Mouse (Mus musculus) mouse trophoblast stem cell (cell line): ENCODE results near the gene Dst.

ENCODE experiments used
- in situ Hi-C, 2 experiments: fragments of 300-500 bp; cut with MseI, MboI; formaldehyde crosslinking; loops; 2 replicates in 1 of 2; 3 replicates in 1 of 2; pipeline ENCODE4 v1.15.1; 2025

Gene Dst

GRCm38 (mm10) chr1:34023154-34023553, 115.1 kb downstream of the Dst start:
- in situ Hi-C loops = no loop called here

- in situ Hi-C loops = no loop called here
These were observed 117.9 kb downstream of the Dst start for GRCm38 (mm10) chr1:34025879-34026278.

DNA sequence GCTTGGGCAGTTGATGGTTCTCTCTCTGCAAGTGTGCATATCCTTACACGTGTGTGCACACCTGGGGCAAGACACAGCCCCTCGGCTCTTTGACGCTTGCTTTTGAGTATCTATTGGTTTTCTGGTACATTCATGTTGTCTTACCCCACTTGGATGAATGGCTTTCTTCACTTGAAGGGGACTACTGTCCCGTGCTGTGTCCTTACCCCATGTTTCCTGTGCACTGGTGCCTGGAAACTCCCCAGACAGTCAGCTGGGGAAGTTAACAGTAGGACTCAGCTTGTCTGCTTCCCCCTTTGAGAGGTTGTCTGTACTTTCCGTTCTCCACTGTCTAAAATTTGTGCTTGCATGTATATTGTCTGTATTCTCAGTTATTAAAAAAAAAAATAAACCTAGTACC, 120.7 kb downstream of the Dst start:
- in situ Hi-C loops = no loop called here

GRCm38 (mm10) chr1:34030330-34031021, 122.5 kb downstream of the Dst start:
- in situ Hi-C loops = no loop called here

- in situ Hi-C loops = no loop called here
These were observed 125.0 kb downstream of the Dst start for GRCm38 (mm10) chr1:34033052-34033451.

GRCm38 (mm10) chr1:34033478-34033877, 125.5 kb downstream of the Dst start:
- in situ Hi-C loops = no loop called here

GRCm38 (mm10) chr1:34033958-34034357, 125.9 kb downstream of the Dst start:
- in situ Hi-C loops = no loop called here

DNA sequence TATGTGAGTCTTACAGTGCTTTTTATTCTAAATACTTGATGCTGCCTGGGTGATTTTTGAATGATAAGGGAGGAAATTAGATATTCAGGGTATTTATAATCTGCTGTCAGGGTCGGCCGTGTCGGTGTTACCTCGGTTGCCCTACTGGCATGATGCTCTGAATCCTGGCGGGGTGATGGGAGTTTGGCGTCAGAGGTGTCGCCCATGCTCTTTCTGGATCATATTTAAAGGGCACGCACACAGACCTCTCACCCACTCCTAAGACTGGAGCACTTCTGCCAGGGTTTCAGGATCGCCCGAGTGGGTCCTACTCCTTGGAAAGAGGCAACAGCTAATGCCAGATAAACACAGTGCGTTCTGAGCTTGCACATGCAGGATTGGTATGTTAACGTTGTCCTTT, 128.1 kb downstream of the Dst start:
- in situ Hi-C loops = no loop called here

GRCm38 (mm10) chr1:34038571-34038970, 130.5 kb downstream of the Dst start:
- in situ Hi-C loops = no loop called here

GRCm38 (mm10) chr1:34040049-34040448, 132.0 kb downstream of the Dst start:
- in situ Hi-C loops = no loop called here

DNA sequence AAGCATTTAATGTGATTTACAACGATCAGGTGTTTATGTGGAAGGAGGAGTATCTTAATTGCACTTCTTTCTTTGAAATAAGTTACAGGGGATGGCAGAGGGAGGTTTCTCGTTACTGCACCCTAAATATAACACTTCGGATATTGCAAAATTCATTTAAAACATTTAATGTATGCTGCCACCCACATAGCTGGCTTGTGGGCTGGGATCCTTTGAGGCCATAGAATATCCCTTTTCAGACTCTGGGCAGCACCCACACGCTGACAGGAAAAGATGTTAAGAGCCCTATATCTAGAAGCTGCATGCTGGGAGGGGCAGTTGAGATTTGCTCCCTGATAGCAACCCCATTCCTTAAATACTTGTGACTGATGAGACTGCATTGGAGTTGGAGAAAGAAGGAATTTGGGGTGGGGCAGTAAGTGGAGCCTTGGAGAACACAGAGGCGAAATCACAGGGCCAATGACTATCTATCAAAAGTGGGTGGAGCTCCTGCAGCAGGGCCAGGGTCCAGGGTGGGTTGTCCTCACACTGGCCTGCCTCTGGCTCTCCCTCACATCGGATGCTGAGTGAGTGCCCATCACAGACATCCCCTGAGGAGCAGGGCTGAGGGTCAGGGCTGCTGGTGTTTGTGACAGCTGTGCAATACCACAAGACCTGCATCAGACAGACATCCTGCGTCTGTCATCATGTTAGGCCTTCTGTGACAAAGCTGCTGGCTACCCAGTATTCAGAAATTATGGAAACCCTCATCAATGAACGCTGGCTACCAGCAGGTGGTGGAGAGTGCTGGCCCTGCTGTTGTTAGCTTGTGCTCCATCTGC, 133.1 kb downstream of the Dst start:
- in situ Hi-C loops = no loop called here

DNA sequence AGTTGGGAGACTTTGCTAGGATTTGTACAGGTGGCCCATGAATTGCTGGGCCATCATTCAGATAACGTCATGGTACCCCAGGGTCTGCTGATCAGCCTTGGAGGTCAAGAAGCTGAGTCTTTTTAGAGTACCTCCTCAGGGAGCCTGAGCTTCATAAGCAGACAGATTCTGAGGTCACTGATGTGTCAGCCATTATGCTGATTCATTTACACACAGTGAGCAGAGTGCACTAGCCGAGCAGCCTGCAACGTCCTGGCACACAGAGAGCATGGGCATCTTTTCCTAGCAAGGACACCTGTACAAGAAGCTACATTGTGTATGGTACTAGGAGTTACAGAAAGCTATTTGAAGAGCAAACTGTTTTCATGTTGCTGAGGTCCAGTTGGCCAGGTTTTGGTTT, 134.3 kb downstream of the Dst start:
- in situ Hi-C loops = no loop called here

DNA sequence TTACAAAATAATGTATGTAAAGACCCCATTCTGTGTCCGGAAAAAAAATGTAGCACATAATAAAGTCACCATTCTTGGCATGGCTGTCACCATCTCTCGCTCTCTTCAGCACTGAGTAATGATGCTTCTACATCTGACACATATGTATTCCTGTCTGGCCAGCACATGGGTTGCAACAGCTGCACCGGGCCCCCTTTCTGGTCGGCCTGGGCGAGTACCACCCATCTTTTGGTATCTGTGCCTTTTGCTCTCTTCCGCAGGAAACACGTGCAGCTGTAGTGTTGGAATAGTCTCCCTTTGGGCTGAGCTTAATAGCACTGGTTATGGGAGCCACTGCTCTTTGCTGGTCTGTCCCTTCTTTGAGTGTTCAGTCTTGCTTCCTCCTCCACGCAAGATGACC, 135.3 kb downstream of the Dst start:
- in situ Hi-C loops = no loop called here

DNA sequence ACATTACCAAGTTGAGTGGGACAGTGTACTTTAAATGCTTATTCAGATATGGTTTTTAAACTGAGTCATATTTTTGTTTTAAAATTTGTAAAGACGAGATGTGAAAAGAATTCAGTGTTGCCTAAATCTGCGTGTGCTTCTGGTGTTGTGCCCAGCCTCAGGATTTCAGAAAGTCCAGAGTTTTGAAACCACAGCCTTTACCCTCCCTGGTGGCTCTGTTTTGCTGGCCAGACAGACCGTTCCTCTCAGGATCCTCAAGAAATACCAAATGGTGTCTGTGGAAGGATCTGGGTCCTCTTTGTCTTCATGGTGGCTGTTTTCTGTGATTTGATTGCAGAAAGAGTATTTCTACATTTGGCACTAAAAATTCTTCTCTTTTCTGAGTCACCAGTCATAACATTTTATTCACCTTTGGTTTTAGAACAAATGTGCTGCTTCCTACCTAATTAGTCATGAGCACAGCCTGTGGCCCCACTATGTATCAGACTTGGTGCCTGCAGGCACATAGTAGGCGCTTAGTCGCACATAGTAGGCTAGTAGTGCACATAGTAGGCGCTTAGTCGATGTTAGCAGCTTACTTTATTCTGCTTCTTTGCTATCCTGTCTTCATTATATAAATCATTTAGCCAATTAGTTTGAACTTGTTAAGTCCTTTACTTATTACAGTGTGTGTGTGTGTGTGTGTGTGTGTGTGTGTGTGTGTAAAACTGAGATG, 136.0 kb downstream of the Dst start:
- in situ Hi-C loops = no loop called here

- in situ Hi-C loops = no loop called here
These were observed 136.7 kb downstream of the Dst start for GRCm38 (mm10) chr1:34044675-34045074.

DNA sequence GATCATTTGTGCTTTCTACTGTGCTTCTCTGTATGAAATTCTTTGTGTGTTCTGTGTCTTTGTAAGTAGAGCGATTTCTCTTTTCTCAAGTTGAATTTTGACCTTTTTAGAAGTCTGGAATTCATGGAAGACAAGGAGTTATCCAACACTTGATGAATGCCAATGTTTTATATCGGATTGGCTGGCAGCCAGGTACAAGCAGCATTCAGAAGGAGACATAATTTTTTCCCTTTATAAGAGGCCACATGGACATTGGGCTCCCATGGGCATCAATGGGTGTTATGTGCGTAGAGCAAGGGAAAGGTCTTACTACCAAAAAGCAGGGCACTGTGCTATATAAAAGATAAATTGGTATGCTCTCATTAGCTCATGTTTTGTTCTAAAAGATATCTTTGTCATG, 139.3 kb downstream of the Dst start:
- in situ Hi-C loops = no loop called here

GRCm38 (mm10) chr1:34051251-34051650, 143.2 kb downstream of the Dst start:
- in situ Hi-C loops = loop anchor here in 1 of 2 experiments (10.0 kb wide), 1 partner anchor 114 kb away; no protein-coding TSS in a partner anchor

- in situ Hi-C loops = loop anchor here in 1 of 2 experiments (10.0 kb wide), 1 partner anchor 112 kb away; no protein-coding TSS in a partner anchor
These were observed 144.4 kb downstream of the Dst start for GRCm38 (mm10) chr1:34052422-34052821.

- in situ Hi-C loops = loop anchor here in 1 of 2 experiments (10.0 kb wide), 1 partner anchor 110 kb away; no protein-coding TSS in a partner anchor
These were observed 146.9 kb downstream of the Dst start for GRCm38 (mm10) chr1:34054970-34055369.

- in situ Hi-C loops = loop anchor here in 1 of 2 experiments (10.0 kb wide), 1 partner anchor 108 kb away; no protein-coding TSS in a partner anchor
These were observed 148.6 kb downstream of the Dst start for GRCm38 (mm10) chr1:34056658-34057057.

GRCm38 (mm10) chr1:34059231-34059630, 151.2 kb downstream of the Dst start:
- in situ Hi-C loops = loop anchor here in 1 of 2 experiments (10.0 kb wide), 1 partner anchor 106 kb away; no protein-coding TSS in a partner anchor

DNA sequence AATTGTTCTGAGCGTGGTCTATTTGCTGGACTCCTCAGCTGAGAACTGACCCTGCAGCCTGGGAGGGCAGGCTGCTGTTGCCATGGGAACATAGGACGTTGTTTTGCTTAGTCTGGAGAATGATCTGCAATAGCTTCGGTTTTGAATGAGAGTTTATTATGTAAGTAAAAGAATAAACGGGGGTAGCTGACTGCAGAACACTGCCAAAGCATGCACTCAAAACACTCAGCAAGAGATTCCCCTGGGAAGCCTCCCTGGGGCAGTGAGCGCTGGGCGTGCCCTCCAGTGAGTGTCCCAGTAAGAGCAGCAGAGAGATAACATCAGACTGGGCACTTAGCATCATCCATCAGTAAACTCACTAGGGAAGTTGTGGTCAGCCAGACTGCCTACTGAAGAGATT, 152.4 kb downstream of the Dst start:
- in situ Hi-C loops = no loop called here
